Mouse (Mus musculus) limb, embryonic 15.5 days (tissue): ENCODE data around the gene Zdhhc14. TPM values are rescaled to one million over a fixed set of nuclear protein-coding genes. Genes with fewer than 3 reads are reported as not detected.

ENCODE experiments used
- ATAC-seq: fragments of 200-750 bp; cut with Nextera tagmentation; 2 replicates; pipeline ENCODE4 v1.8.0; 2017; ENCODE audit warnings: low read depth, moderate TSS enrichment; ENCODE audit not compliant: insufficient number of reproducible peaks, low FRiP score, low TSS enrichment
- H3K27ac ChIP-seq: fragments of 300-500 bp; sonication (generic); 2 replicates; pipeline ENCODE4 v1.5.1; 2015; ENCODE audit warnings: moderate library complexity, mild to moderate bottlenecking, inconsistent platforms
- H3K27me3 ChIP-seq: fragments of 300-500 bp; sonication (generic); 2 replicates; pipeline ENCODE4 v1.6.1; 2015; ENCODE audit warnings: inconsistent platforms
- H3K36me3 ChIP-seq: fragments of 300-500 bp; sonication (generic); 2 replicates; pipeline ENCODE4 v1.6.1; 2015; ENCODE audit warnings: inconsistent platforms
- H3K4me1 ChIP-seq: fragments of 300-500 bp; sonication (generic); 2 replicates; pipeline ENCODE4 v1.6.1; 2015; ENCODE audit warnings: inconsistent platforms
- H3K4me2 ChIP-seq: fragments of 300-500 bp; sonication (generic); 2 replicates; pipeline ENCODE4 v1.6.1; 2015; ENCODE audit warnings: mild to moderate bottlenecking, inconsistent platforms
- H3K4me3 ChIP-seq: fragments of 300-500 bp; sonication (generic); 2 replicates; pipeline ENCODE4 v1.5.1; 2015; ENCODE audit warnings: mild to moderate bottlenecking, inconsistent platforms
- H3K9ac ChIP-seq: fragments of 300-500 bp; sonication (generic); 2 replicates; pipeline ENCODE4 v1.6.1; 2015; ENCODE audit warnings: inconsistent platforms
- H3K9me3 ChIP-seq: fragments of 300-500 bp; sonication (generic); 2 replicates; pipeline ENCODE4 v1.6.1; 2016; ENCODE audit warnings: inconsistent platforms
- WGBS: fragments of 180-500 bp; shearing (Covaris S2); methylation state at CpG from one replicate; pipeline ENCODE4 v1.1.7; 2015; 5-methylcytosine and 5-hydroxymethylcytosine counted together
- polyA plus RNA-seq: library from polyadenylated mRNA; unstranded; fragments of >200 nt; fragmentation: Nextera tagmentation; extraction: Ambion mirVana; gene quantifications from 2 replicates; pipeline ENCODE4 v1.2.1, GENCODE M21; 2015

Gene Zdhhc14
- polyA plus RNA-seq, 1 experiment from 2014 or later = 5.1 TPM

GRCm38 (mm10) chr17:5566006-5566405 is 73.6 kb downstream of the Zdhhc14 start:
- Histone ChIP-seq H3K4me3 (no peak overlapping the region), H3K9ac (no peak overlapping the region), H3K27ac (no peak overlapping the region), H3K4me2 (no peak overlapping the region), H3K36me3 (no peaks in the 10 kb centered on the region), H3K9me3 (no peaks in the 10 kb centered on the region), H3K4me1 (no peaks in the 10 kb centered on the region), H3K27me3 (no peaks in the 10 kb centered on the region)
- no peak for ATAC-seq
- 61% methylated on average over 7 of the region's 7 CpGs for WGBS

DNA sequence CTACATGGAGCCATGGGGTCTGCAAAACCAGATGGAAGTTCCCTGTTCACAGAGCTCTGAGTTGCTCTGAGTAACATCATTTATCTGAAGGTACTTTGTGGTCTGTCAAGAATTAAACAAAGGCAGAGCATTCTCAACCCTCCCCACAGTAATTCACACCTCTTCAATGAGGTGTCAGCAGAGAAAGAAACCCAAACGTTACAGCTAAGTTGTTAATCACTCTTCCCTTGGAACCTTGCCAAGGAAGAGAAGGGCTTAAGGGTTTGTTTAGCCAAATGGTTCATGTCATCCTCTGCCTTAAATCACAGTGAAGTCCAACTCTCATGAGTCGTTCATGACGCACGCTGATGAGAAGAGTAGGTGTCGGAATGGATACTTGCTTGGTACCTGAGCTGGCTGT is 75.6 kb downstream of the Zdhhc14 start:
- Histone ChIP-seq H3K27me3 (no peaks in the 10 kb centered on the region), H3K27ac (no peak overlapping the region), H3K36me3 (no peaks in the 10 kb centered on the region), H3K4me3 (no peak overlapping the region), H3K9me3 (no peaks in the 10 kb centered on the region), H3K4me1 (no peaks in the 10 kb centered on the region), H3K9ac (no peak overlapping the region), H3K4me2 (no peak overlapping the region)
- WGBS = 30% methylated on average over 5 of the region's 5 CpGs
- no peak for ATAC-seq

DNA sequence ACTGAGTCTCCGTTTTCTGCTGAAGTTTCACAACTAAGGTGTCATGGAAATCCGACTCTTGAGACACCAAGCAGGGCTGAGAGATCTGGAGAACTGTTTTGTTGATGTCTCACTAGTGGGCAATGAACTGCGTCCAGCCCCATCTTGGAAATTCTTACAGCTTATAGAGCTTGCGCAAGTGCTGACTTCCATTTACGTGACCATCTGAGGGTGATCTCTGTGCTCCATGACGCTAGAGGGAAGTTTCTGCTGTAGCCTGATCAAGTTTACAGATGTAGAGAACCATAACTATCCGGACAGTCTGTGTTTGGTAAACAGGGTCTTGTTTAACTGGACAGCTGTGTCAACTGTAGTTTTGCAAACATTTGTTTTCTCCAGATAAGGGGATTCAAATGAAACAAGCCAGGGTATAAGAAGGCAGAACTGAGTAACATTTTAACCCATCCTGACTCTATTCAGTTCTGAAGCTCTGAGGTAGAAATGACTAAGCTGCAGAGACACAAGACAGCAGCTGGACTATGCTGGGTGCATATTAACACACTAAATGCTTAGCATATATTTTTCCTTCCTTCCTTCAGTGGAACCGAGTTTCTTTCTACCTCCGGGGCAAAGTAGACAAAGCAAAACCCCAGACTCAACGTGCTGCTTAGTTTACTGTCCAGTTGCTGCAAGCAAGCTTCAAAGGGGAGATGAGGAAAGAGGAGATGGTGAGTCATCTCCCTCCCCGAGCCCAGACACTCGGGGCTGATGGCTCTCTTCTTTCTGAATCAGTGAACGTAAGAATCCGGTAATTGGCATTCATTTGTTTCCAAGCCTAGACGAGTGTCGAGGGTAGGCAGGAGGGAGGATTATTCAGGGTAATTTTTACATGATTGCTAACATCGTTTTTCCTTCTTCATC is 77.0 kb downstream of the Zdhhc14 start:
- Histone ChIP-seq H3K9me3 (no peaks in the 10 kb centered on the region), H3K4me3 (no peak overlapping the region), H3K27me3 (no peaks in the 10 kb centered on the region), H3K36me3 (no peaks in the 10 kb centered on the region), H3K27ac (no peak overlapping the region), H3K4me2 (no peak overlapping the region), H3K4me1 (no peaks in the 10 kb centered on the region), H3K9ac (no peak overlapping the region)
- no peak for ATAC-seq
- WGBS = 65% methylated on average over 17 of the region's 17 CpGs

DNA sequence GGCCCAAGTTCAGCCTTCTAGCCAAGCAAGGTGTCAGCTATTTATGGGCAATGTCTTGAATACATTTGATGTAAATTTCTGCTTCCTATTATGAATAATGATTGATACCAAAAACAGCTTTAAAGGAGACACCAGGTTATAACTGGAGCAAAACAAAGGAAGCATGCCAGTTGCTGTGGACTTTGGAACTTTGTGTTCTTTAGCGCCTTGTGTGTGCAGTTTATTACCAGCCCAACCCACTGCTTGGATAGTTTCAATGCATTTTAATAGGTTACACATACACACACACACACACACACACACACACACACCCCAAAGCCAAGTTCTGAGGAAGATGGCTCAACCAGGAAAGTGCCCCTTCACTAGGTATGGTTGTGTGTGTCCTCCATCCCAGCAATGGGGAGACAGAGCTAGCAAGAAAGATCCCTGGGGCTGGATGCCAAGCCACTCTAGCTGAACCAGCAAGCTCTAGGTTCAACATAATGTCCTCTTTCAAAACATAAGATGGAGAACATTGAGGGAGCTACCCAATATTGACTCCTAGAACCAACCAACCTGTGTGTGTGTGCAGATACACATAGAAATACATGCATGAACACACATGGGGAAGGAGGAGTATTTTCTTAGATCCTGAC is 79.9 kb downstream of the Zdhhc14 start:
- Histone ChIP-seq H3K36me3 (no peaks in the 10 kb centered on the region), H3K9me3 (no peaks in the 10 kb centered on the region), H3K27me3 (no peaks in the 10 kb centered on the region), H3K4me3 (no peak overlapping the region), H3K4me1 (peaks cover 6% of the 10 kb centered on the region), H3K4me2 (no peak overlapping the region), H3K9ac (no peak overlapping the region), H3K27ac (no peak overlapping the region)
- no peak for ATAC-seq
- WGBS = 91% methylated on average over 1 of the region's 1 CpGs

DNA sequence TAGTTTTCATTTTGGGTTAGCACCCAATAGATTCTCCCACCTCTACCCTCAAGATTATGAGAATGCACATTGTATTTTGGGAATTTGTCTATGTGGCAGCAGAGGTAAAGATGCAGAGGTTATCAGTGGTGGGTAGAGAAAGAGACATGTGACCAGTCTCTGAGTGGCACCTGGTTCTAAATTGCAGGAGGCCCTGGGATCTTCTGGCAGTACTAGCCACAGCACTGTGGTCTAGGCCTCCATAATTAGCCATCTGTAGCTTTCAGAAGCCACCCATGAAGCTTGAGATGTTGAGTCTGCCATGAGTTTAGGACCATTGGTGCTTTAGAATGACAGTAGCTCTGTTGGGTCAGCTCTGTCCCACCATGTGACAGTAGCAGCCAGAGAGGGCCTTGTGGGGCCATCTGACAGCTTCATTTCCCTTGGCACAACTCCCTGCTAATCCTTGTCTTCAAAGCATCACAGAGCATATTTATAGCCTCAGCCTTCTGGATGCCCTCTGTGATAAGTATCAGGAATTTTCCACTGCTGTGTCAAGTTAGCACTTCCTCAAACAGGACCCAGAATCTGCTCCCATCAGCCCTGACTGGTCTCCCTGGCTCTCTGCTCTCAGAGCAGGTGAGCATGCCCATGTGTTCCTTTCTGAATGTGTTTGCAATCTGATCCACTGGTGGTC is 80.5 kb downstream of the Zdhhc14 start:
- no peak for ATAC-seq
- no peak overlapping the region for H3K9ac ChIP-seq
- H3K4me2 ChIP-seq = no peak overlapping the region
- H3K4me1 ChIP-seq = peaks cover 6% of the 10 kb centered on the region
- H3K27ac ChIP-seq = no peak overlapping the region
- H3K27me3 ChIP-seq = no peaks in the 10 kb centered on the region
- no peaks in the 10 kb centered on the region for H3K36me3 ChIP-seq
- H3K9me3 ChIP-seq = no peaks in the 10 kb centered on the region
- H3K4me3 ChIP-seq = no peak overlapping the region

DNA sequence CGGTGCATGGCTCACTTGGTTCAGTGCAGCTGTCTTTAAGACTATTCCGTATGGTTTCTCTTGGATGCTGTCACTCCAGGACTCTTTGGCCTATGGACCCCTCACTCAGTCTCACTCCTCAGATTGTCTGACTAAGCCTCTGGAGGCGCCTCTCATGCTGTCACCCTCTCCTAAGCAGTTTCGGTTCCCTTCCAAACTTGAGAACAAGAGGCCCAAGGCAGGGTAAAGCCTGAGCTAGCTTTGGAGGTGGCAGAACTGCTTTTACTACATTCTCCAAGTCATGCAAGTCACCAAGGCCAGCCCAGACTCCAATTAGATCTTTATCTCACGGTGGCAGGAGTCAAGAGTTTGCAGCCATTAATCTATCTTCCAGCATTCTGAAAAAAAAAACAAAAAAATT is 82.3 kb downstream of the Zdhhc14 start:
- H3K9me3 ChIP-seq = no peaks in the 10 kb centered on the region
- H3K4me2 ChIP-seq = no peak overlapping the region
- no peaks in the 10 kb centered on the region for H3K27me3 ChIP-seq
- WGBS = 70% methylated on average over 5 of the region's 5 CpGs
- no peak overlapping the region for H3K4me3 ChIP-seq
- no peak for ATAC-seq
- no peaks in the 10 kb centered on the region for H3K36me3 ChIP-seq
- H3K4me1 ChIP-seq = peaks cover 6% of the 10 kb centered on the region
- H3K27ac ChIP-seq = no peak overlapping the region
- no peak overlapping the region for H3K9ac ChIP-seq

DNA sequence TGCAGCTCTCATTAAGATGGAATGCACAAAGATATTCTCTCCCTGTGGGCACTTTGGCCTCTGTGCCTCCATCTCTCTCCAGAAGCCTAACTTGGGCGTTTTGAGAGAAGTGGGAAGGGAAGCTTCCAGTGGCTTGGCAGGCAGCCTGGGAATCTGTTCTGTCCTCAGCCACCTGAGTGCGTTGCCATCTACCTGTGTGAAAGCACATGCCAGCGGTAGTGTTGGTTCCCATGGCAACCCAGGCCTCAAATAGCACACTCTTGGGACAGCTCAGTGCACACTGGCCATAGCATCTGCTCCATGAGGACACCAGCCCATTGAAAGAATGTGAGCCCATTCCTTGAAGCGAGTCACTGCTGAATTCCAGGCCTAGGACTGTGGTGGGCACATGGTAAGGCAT is 83.2 kb downstream of the Zdhhc14 start:
- no peaks in the 10 kb centered on the region for H3K36me3 ChIP-seq
- no peaks in the 10 kb centered on the region for H3K27me3 ChIP-seq
- H3K9ac ChIP-seq = no peak overlapping the region
- H3K27ac ChIP-seq = 0 out of 2 replicates have a peak overlapping the region, but pooled peaks have one; percentile 4
- no peak overlapping the region for H3K4me3 ChIP-seq
- no peak for ATAC-seq
- H3K4me1 ChIP-seq = peaks cover 6% of the 10 kb centered on the region
- H3K4me2 ChIP-seq = no peak overlapping the region
- no peaks in the 10 kb centered on the region for H3K9me3 ChIP-seq
- 42% methylated on average over 4 of the region's 4 CpGs for WGBS

DNA sequence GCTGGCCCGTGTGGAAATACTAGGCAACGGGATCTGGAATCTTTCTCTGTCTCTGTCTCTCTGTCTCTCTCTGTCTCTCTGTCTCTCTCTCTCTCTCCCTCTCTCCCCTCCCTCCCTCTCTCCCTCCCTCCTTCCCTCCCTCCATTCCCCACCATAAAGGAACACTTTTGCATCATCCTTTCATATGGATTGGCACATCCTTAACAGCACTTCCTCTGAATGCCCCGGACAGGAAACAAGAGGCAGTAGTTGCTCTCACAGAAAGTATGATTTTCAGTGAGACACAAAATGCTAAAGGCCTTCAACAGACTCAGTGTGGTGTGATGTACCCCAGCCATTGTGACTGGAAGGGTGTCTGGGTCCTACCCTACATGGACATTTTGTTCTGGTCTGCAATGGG is 89.9 kb downstream of the Zdhhc14 start:
- no peak for ATAC-seq
- no peak overlapping the region for H3K4me3 ChIP-seq
- no peaks in the 10 kb centered on the region for H3K36me3 ChIP-seq
- H3K27ac ChIP-seq = no peak overlapping the region
- H3K9me3 ChIP-seq = no peaks in the 10 kb centered on the region
- H3K4me1 ChIP-seq = peaks cover 7% of the 10 kb centered on the region; the same call in 1 of the 2 replicates
- no peaks in the 10 kb centered on the region for H3K27me3 ChIP-seq
- H3K9ac ChIP-seq = no peak overlapping the region
- 89% methylated on average over 3 of the region's 3 CpGs for WGBS
- no peak overlapping the region for H3K4me2 ChIP-seq

DNA sequence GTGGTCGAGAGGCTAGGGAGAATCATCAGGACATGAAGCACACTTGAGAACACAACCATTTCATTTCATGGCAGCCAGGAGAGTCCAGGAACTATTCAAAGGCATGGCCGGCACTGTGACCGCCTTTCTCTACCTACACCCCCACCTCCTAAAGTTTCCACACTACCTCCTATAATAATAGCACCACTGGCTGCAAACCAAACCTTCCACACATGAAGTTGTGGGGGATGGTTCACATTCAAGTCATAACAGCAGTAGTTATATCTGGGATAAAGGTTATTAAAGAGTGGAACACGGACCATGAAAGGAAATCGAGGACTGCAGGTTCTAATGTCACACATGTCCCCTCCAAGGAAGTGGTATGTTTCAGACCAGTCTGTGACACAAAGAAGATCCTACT is 90.6 kb downstream of the Zdhhc14 start:
- H3K4me2 ChIP-seq = no peak overlapping the region
- no peak overlapping the region for H3K27ac ChIP-seq
- H3K36me3 ChIP-seq = no peaks in the 10 kb centered on the region
- no peak overlapping the region for H3K9ac ChIP-seq
- no peaks in the 10 kb centered on the region for H3K9me3 ChIP-seq
- H3K4me3 ChIP-seq = no peak overlapping the region
- H3K4me1 ChIP-seq = peaks cover 7% of the 10 kb centered on the region; the same call in 1 of the 2 replicates
- WGBS = 72% methylated on average over 5 of the region's 5 CpGs
- no peak for ATAC-seq
- H3K27me3 ChIP-seq = no peaks in the 10 kb centered on the region

- Histone ChIP-seq H3K27ac (no peak overlapping the region), H3K4me3 (no peak overlapping the region), H3K4me2 (no peak overlapping the region), H3K9me3 (no peaks in the 10 kb centered on the region), H3K36me3 (no peaks in the 10 kb centered on the region), H3K9ac (no peak overlapping the region), H3K27me3 (no peaks in the 10 kb centered on the region), H3K4me1 (peaks cover 7% of the 10 kb centered on the region; the same call in 1 of the 2 replicates)
- ATAC-seq = no peak
- WGBS = 39% methylated on average over 12 of the region's 12 CpGs
Observed at GRCm38 (mm10) chr17:5583472-5584145, 91.3 kb downstream of the Zdhhc14 start.

DNA sequence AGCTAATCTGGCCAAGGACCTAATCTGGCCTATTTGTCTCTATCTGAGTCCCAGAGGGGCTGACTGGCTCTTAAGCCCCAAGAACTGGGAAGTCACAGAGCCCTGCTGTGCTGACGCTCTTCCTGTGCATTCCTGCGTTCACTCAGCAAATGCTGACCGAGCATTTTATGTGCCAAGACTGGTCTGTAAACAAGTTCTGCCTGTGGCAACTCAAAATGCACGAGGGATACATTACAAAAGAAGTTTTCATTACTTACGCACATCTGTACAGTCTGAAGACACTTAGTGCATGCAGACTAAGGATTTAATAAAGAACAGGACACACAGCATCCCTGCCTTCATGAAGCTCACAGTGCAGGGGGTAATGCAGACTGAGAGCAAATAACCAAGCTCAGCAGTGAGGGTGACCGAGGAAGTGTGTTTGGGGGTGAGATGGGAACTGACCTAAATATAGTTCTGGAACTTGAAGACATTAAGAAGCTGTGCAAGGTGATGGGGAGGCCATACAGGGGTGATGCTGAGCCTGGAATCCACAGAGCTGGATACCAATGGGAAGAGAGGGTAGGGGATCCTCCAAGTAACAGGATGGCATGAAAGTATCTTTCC is 99.3 kb downstream of the Zdhhc14 start:
- Histone ChIP-seq H3K4me1 (peaks cover 7% of the 10 kb centered on the region; the same call in 1 of the 2 replicates), H3K4me2 (no peak overlapping the region), H3K9me3 (no peaks in the 10 kb centered on the region), H3K9ac (no peak overlapping the region), H3K27ac (0 out of 2 replicates have a peak overlapping the region, but pooled peaks have one; percentile 29), H3K27me3 (no peaks in the 10 kb centered on the region), H3K4me3 (no peak overlapping the region), H3K36me3 (no peaks in the 10 kb centered on the region)
- ATAC-seq = no peak
- 23% methylated on average over 6 of the region's 6 CpGs for WGBS
